Mouse (Mus musculus) Patski (cell line): ENCODE measurements around the gene Gm11444. TPM values are rescaled to one million over a fixed set of nuclear protein-coding genes. Genes with fewer than 3 reads are reported as not detected.

Experiments
- ATAC-seq: fragments of 100-300 bp; one replicate; pipeline ENCODE4 v1.8.0; 2021
- CTCF ChIA-PET: fragments of 350-600 bp; sonication (Branson Sonifier 250); formaldehyde crosslinking; loops from one replicate; lab custom pipeline; 2022; ENCODE audit warnings: inconsistent platforms; lab: Charles Lee
- POLR2A ChIA-PET: fragments of 350-600 bp; sonication (Branson Sonifier 250); formaldehyde crosslinking; loops from one replicate; lab custom pipeline; 2022; ENCODE audit warnings: antibody characterized with exemption, inconsistent platforms; lab: Charles Lee
- DNase-seq: peaks from one replicate; pipeline ENCODE4 v3.0.0-alpha.2; 2011; ENCODE audit warnings: low read depth, low spot score
- H3K27me3 ChIP-seq: fragments of 371-371 bp; one replicate; pipeline ENCODE4 v1.5.1; 2021
- CTCF ChIP-seq: fragments of 100-300 bp; IDR thresholded peaks from one replicate; pipeline ENCODE4 v1.5.1; 2021
- in situ Hi-C: fragments of 300-500 bp; cut with MboI; formaldehyde crosslinking; loops from 3 replicates; pipeline ENCODE4 v1.11.1; 2018; ENCODE audit warnings: low pct_unique_long_range_greater_than_20kb, mixed read lengths
- polyA plus RNA-seq: library from polyadenylated mRNA; unstranded; gene quantifications from one replicate; pipeline ENCODE4 v1.2.3, GENCODE M21; 2021

The Gm11444 gene
- polyA plus RNA-seq, 1 experiment from 2014 or later = not detected

- no peak for TF ChIP-seq CTCF
- in situ Hi-C loops = no loop called here
- ATAC-seq = no peak
- no peaks in the 10 kb centered on the region for H3K27me3 ChIP-seq
- ChIA-PET POLR2A (no interaction called here), CTCF (interaction anchor here (1.2 kb wide), 1 partner anchor 11 kb away, joined by 3 read pairs; no protein-coding TSS in a partner anchor)
- DNase-seq = no peak
These were observed 50.3 kb downstream of the Gm11444 start for GRCm38 (mm10) chr11:85799856-85800255.

GRCm38 (mm10) chr11:85799456-85799855 is 50.7 kb downstream of the Gm11444 start:
- ATAC-seq (no peak), DNase-seq (no peak)
- POLR2A ChIA-PET = no interaction called here
- in situ Hi-C loops = no loop called here
- CTCF ChIA-PET = interaction anchor here (1.2 kb wide), 1 partner anchor 12 kb away, joined by 3 read pairs; no protein-coding TSS in a partner anchor
- H3K27me3 ChIP-seq = no peaks in the 10 kb centered on the region
- no peak for TF ChIP-seq CTCF

Other genes starting within 250 kb of the Gm11444 start
- gene Tbx2, start 17.8 kb downstream of the Gm11444 start, polyA plus RNA-seq = 1.8 TPM
- gene Tbx4, start 36.1 kb upstream of the Gm11444 start, polyA plus RNA-seq = not detected